Mouse (Mus musculus) liver, embryonic 12.5 days (tissue): ENCODE data around the gene Mettl9. TPM values are rescaled to one million over a fixed set of nuclear protein-coding genes. Genes with fewer than 3 reads are reported as not detected.

ENCODE experiments used
- ATAC-seq: fragments of 200-750 bp; cut with Nextera tagmentation; 2 replicates; pipeline ENCODE4 v1.8.0; 2017; ENCODE audit warnings: moderate number of reproducible peaks, mild to moderate bottlenecking, moderate library complexity
- H3K27ac ChIP-seq: fragments of 300-500 bp; sonication (generic); 2 replicates; pipeline ENCODE4 v1.5.1; 2016; ENCODE audit warnings: mild to moderate bottlenecking
- H3K27me3 ChIP-seq: fragments of 300-500 bp; sonication (generic); replicated peaks from 2 replicates; pipeline ENCODE4 v1.6.1; 2016; ENCODE audit warnings: mild to moderate bottlenecking, moderate library complexity
- H3K36me3 ChIP-seq: fragments of 300-500 bp; sonication (generic); 2 replicates; pipeline ENCODE4 v1.6.1; 2016; ENCODE audit warnings: mild to moderate bottlenecking, moderate library complexity
- H3K4me1 ChIP-seq: fragments of 300-500 bp; sonication (generic); 2 replicates; pipeline ENCODE4 v1.6.1; 2016
- H3K4me2 ChIP-seq: fragments of 300-500 bp; sonication (generic); 2 replicates; pipeline ENCODE4 v1.6.1; 2016; ENCODE audit warnings: mild to moderate bottlenecking, moderate library complexity
- H3K4me3 ChIP-seq: fragments of 300-500 bp; sonication (generic); 2 replicates; pipeline ENCODE4 v1.5.1; 2016; ENCODE audit warnings: mild to moderate bottlenecking, moderate library complexity
- H3K9ac ChIP-seq: fragments of 300-500 bp; sonication (generic); 2 replicates; pipeline ENCODE4 v1.6.1; 2016; ENCODE audit warnings: mild to moderate bottlenecking, moderate library complexity
- H3K9me3 ChIP-seq: fragments of 300-500 bp; sonication (generic); replicated peaks from 2 replicates; pipeline ENCODE4 v1.6.1; 2016; ENCODE audit warnings: mild to moderate bottlenecking, moderate library complexity
- WGBS: fragments of 180-500 bp; shearing (Covaris S2); methylation state at CpG from one replicate; pipeline ENCODE4 v1.1.7; 2016; ENCODE audit not compliant: insufficient replicate concordance; 5-methylcytosine and 5-hydroxymethylcytosine counted together
- polyA plus RNA-seq: library from polyadenylated mRNA; unstranded; fragments of >200 nt; fragmentation: Nextera tagmentation; extraction: Ambion mirVana; gene quantifications from 2 replicates; pipeline ENCODE4 v1.2.1, GENCODE M21; 2016

Gene Mettl9
- polyA plus RNA-seq, 1 experiment from 2014 or later, result 71.8 TPM

DNA sequence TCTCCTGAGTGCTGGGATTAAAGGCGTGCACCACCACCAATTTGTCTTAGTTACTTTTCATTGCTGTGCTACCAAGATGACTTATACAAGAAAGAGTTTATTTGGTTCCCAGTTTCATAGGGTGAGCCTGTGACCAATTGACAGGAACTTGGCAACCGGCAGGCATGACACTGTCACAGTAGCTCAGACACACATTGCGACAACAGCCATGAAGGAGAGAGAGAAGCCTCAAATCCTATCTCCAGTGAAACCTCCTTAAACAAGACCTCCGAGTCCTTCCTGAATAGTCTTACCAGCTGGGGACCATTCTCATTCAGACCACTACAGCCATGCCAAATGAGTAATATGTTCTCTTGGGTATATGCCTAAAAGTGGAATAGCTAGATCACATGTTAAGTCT is 18.8 kb downstream of the Mettl9 start:
- Histone ChIP-seq H3K4me3 (no peak overlapping the region), H3K4me2 (no peak overlapping the region), H3K9ac (no peak overlapping the region), H3K27ac (no peak overlapping the region), H3K27me3 (no peaks in the 10 kb centered on the region), H3K9me3 (no peaks in the 10 kb centered on the region), H3K4me1 (no peaks in the 10 kb centered on the region), H3K36me3 (peaks cover 81% of the 10 kb centered on the region)
- ATAC-seq, result no peak
- 79% methylated on average over 4 of the region's 4 CpGs for WGBS

DNA sequence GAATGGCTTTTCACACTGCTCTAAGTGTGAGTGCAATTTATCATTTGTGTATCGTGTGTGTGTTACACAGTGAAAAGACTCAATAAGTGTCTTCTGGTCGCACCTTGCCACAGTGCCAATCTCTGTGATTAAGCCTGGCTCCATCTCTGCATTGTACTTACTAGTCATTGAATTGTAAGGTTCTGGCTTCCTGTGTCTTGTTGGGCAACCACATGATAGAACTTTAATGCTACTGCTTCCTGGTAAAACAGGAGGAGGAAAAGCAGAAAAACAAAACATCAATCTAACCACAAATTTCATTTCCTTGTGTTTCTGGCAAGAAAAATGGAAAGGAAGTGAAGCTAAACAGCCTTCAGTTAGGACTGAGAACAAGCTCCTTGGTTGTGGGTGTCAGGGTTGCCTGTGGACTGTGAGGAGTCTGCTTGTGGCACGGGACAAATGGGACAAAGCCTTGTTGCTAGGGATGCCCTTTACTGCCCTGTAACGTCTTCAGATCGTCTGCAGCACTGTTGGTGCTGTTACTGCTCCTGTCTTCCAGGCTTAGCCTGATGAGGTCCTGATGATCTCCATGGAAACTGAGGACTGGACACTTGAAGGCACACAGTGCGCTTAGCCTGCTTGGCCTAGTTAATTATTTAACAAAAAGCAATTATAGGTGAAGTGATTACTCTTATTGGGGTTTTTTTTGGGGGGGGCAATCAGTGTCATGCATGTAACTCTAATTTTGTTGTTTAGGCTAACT is 25.4 kb downstream of the Mettl9 start:
- Histone ChIP-seq H3K36me3 (peaks cover 58% of the 10 kb centered on the region), H3K27me3 (no peaks in the 10 kb centered on the region), H3K9ac (no peak overlapping the region), H3K4me2 (no peak overlapping the region), H3K4me3 (no peak overlapping the region), H3K4me1 (no peaks in the 10 kb centered on the region), H3K9me3 (no peaks in the 10 kb centered on the region), H3K27ac (no peak overlapping the region)
- ATAC-seq, result no peak
- WGBS, result 72% methylated on average over 6 of the region's 6 CpGs

DNA sequence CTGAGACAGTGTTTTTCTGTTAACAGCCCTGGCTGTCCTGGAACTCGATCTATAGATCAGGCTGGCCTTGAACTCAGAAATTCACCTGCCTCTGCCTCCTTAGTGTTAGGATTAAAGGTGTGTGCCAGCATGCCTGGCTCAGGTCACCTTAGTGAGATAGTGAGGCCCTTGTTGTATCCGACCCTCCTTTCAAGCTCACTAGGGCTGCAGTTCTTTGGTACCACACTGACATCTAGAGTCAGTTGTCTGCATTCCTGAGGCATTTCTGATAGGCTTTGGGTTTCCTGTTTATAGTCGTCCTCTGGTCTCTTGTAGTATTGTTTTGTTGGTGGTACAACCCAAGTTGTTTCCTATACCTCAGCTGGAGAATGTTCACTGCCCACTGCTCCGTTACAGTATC is 30.1 kb downstream of the Mettl9 start:
- Histone ChIP-seq H3K4me3 (no peak overlapping the region), H3K27ac (no peak overlapping the region), H3K9me3 (no peaks in the 10 kb centered on the region), H3K4me2 (no peak overlapping the region), H3K36me3 (peaks cover 40% of the 10 kb centered on the region), H3K4me1 (no peaks in the 10 kb centered on the region), H3K27me3 (no peaks in the 10 kb centered on the region), H3K9ac (no peak overlapping the region; the same call in 1 of the 2 replicates)
- WGBS, result 52% methylated on average over 4 of the region's 4 CpGs
- ATAC-seq, result no peak

DNA sequence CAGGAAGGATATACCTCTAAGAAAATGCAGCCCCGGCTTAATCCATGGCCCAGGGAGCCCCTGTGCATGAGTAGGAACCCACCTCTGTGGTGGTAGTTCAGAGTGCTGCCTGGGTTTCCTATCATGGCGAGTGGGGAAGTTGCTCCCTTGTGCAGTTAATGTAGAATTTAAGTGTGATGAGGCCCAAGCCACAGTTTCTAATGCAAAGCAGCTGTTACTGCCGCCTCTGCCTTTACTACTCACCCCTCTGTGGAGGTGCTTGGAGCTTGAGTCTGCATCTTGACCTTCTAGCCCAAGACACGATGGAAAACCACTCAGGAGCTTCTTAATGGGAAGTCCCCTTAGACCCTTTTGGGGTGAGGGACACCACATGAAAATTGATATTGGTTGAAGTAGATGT is 37.0 kb downstream of the Mettl9 start:
- WGBS, result 78% methylated on average over 4 of the region's 4 CpGs
- no peaks in the 10 kb centered on the region for H3K4me1 ChIP-seq
- H3K36me3 ChIP-seq, result peaks cover 53% of the 10 kb centered on the region
- H3K27ac ChIP-seq, result no peak overlapping the region
- no peak overlapping the region for H3K9ac ChIP-seq
- H3K27me3 ChIP-seq, result no peaks in the 10 kb centered on the region
- no peak for ATAC-seq
- H3K9me3 ChIP-seq, result no peaks in the 10 kb centered on the region
- no peak overlapping the region for H3K4me3 ChIP-seq
- H3K4me2 ChIP-seq, result no peak overlapping the region

DNA sequence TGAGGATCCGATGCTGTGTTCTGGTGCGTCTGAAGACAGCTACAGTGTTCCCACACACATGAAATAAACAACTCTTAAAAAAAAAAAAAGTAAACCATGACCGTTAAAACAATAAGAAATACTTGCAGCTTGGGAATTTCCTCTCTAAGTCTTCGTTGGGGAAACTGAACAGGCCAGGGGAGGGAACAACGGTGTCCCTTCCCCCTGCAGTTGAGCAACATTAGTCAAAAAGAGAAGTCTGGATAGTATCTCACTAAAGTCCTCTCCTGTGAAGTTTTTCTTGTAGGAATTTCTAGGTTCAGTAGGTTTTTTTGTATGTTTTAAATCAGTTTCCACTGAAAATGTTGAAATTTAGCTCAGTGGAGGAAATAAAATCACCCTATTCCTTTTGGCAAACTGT is 38.3 kb downstream of the Mettl9 start:
- H3K36me3 ChIP-seq, result peaks cover 54% of the 10 kb centered on the region
- H3K4me1 ChIP-seq, result no peaks in the 10 kb centered on the region
- H3K9me3 ChIP-seq, result no peaks in the 10 kb centered on the region
- WGBS, result 66% methylated on average over 5 of the region's 5 CpGs
- no peaks in the 10 kb centered on the region for H3K27me3 ChIP-seq
- H3K27ac ChIP-seq, result no peak overlapping the region
- no peak overlapping the region for H3K4me2 ChIP-seq
- no peak for ATAC-seq
- H3K9ac ChIP-seq, result no peak overlapping the region
- no peak overlapping the region for H3K4me3 ChIP-seq

DNA sequence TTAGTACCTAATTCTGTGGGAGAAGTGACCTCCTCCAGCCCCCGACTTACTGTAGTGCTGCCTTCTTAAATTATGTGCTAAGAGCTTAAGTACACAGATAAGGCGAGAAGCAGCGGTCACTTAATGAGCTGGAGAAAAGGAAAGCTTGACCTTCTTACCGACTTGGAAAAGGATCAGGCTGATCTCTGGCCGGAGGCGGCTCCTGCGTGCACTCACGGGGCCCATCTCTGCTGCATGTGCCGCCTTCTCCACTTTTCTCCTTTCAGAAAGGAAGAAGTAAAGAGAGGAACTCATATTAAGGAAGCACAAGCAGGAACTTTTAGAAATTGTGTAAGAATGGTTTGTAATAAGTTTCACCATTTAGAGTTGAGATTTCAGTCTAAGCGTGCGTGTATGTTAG is 40.0 kb downstream of the Mettl9 start, which contains the start of gene Igsf6:
Igsf6 (minus strand) TSS at position 292 of the 400 bp plus-strand sequence.
- Histone ChIP-seq H3K4me2 (no peak within 1 kb of the TSS), H3K9ac (no peak within 1 kb of the TSS), H3K4me3 (0 out of 2 replicates have a peak within 1 kb of the TSS, but pooled peaks have one; percentile 2), H3K27ac (0 out of 2 replicates have a peak within 1 kb of the TSS, but pooled peaks have one; percentile 12), H3K27me3 (no peaks in the 10 kb centered on the region), H3K9me3 (no peaks in the 10 kb centered on the region), H3K4me1 (no peaks in the 10 kb centered on the region), H3K36me3 (peaks cover 58% of the 10 kb centered on the region)
- no peak for ATAC-seq
- 58% methylated on average over 11 of the region's 11 CpGs for WGBS

DNA sequence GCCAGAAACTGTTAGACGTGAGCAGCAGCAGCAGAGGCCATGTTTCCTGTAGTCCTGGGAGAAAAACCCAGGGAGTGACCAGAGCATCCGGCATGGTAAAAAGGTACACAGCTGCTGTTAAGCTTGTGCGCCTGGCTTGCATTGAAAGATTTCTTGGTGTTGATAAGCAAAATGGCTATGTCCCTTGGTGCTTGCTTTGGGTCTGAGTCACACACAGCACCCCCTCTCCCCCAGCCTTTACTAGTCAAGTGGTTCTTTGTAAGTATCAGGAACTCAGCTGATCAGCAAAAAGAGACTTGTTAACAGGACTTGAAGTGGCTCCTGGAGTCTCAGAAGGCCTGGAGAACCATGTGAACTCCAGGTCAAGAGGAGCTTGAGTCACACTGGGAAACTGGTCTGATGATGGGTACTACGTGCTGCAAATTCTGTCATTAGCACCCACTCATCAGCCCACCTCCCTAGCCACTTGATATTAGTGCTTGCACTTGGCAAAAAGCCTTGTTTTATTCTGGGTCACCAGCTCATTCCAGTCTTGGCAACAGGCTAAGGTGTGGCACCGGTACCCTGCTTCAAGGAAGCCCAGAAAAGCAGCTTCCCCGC is 40.7 kb downstream of the Mettl9 start:
- Histone ChIP-seq H3K4me2 (no peak overlapping the region), H3K9ac (no peak overlapping the region), H3K27ac (0 out of 2 replicates have a peak overlapping the region, but pooled peaks have one; percentile 12), H3K36me3 (peaks cover 54% of the 10 kb centered on the region), H3K27me3 (no peaks in the 10 kb centered on the region), H3K4me3 (no peak overlapping the region), H3K9me3 (no peaks in the 10 kb centered on the region), H3K4me1 (no peaks in the 10 kb centered on the region)
- WGBS, result 77% methylated on average over 6 of the region's 6 CpGs
- no peak for ATAC-seq

DNA sequence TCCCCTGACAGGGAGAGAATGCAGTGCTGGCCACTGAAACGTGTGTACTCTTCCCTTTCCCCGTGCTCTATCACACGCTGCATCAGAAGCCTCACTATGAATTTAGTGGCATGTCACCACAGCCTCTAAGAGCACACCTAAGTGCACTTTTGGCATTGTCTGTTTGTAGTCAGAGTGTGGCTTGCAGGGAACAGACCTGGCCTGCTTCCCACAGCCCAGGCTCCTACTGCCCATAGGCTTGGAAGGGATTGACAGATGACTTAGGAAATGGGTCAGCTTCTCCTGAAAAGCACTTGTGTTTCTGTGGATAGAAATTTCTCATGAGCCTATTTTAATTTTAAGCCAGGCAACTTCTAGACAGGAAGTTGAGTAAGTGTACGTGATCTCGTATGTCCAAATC is 41.2 kb downstream of the Mettl9 start:
- H3K27ac ChIP-seq, result no peak overlapping the region

DNA sequence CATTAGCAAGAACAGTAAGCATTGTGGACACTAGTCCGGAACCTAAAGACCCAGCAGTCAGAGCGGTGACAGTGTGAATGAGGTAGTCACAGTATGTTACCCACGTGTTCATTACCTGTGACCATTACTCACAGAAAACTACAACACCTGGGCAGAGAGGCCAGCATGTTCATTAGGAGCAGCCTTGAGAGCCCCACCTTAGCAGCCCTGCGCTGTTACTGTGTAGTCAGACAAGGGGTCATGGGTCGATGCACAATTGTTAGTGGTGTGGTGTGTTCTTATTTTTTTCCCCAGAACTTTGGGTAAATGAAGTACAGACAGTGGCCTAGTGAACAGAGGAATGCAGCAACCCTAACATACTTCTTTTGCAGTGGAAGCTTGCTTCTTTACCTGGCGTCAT is 43.1 kb downstream of the Mettl9 start:
- no peaks in the 10 kb centered on the region for H3K4me1 ChIP-seq
- peaks cover 40% of the 10 kb centered on the region for H3K36me3 ChIP-seq
- H3K4me3 ChIP-seq, result no peak overlapping the region
- no peak overlapping the region for H3K9ac ChIP-seq
- H3K27ac ChIP-seq, result no peak overlapping the region
- H3K27me3 ChIP-seq, result no peaks in the 10 kb centered on the region
- no peak overlapping the region for H3K4me2 ChIP-seq
- whole genome bisulfite sequencing, result 87% methylated on average over 6 of the region's 6 CpGs
- H3K9me3 ChIP-seq, result no peaks in the 10 kb centered on the region
- ATAC-seq, result no peak

More for the DNA sequence above, 41.2 kb downstream of the Mettl9 start:
- WGBS, result 75% methylated on average over 5 of the region's 5 CpGs
- Histone ChIP-seq H3K4me2 (no peak overlapping the region), H3K27me3 (no peaks in the 10 kb centered on the region), H3K9me3 (no peaks in the 10 kb centered on the region), H3K4me3 (no peak overlapping the region), H3K36me3 (peaks cover 49% of the 10 kb centered on the region), H3K9ac (no peak overlapping the region), H3K4me1 (no peaks in the 10 kb centered on the region)
- ATAC-seq, result no peak

DNA sequence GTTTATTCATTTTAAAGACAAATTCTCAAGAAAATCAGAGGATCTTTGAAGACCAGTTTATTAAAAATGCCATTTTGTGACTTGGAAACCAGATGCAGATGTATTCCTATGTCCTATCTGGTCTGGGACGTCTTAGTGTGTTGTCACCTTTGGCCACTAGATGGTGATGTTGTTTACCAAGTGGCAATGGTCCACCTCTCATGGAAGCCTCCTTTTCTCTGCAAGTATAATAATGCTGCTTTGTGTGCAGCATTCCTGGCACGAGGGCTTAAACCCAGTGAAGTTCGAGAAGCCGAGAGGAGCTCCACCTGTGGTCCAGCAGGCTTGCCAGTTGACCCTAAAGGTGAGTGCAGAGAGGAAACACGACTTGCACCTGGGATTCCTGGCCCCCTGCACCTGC is 43.6 kb downstream of the Mettl9 start:
- Histone ChIP-seq H3K27ac (no peak overlapping the region), H3K27me3 (no peaks in the 10 kb centered on the region), H3K9ac (no peak overlapping the region), H3K9me3 (no peaks in the 10 kb centered on the region), H3K4me2 (no peak overlapping the region), H3K4me3 (no peak overlapping the region), H3K4me1 (no peaks in the 10 kb centered on the region), H3K36me3 (peaks cover 40% of the 10 kb centered on the region)
- WGBS, result 51% methylated on average over 5 of the region's 5 CpGs
- no peak for ATAC-seq

DNA sequence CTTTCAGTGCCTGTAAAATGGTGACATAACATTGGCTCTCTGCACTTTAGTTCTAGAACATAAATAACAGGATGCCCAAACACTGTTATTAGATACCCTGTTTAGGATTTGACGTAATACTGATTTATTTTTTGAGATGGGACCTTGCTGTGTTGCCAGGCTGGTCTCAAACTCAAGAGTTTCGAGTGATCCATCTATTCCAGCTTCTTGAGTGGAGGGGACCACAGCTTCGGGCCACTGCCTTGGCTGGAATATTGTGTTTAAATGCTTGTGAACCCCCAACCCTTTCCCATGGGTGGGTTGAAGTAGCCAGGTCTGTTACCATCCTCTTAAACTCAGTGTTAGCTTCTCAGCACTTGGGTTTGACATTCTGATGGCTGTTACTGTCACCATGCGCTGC is 47.1 kb downstream of the Mettl9 start, which contains the start of gene Otoa:
Otoa (plus strand) TSS at position 301 of the 400 bp plus-strand sequence.
- WGBS, result 73% methylated on average over 4 of the region's 4 CpGs
- Histone ChIP-seq H3K4me2 (no peak within 1 kb of the TSS), H3K9ac (no peak within 1 kb of the TSS), H3K36me3 (peaks cover 21% of the 10 kb centered on the region), H3K4me1 (no peaks in the 10 kb centered on the region), H3K4me3 (no peak within 1 kb of the TSS), H3K27ac (no peak within 1 kb of the TSS), H3K27me3 (no peaks in the 10 kb centered on the region), H3K9me3 (no peaks in the 10 kb centered on the region)
- ATAC-seq, result no peak

DNA sequence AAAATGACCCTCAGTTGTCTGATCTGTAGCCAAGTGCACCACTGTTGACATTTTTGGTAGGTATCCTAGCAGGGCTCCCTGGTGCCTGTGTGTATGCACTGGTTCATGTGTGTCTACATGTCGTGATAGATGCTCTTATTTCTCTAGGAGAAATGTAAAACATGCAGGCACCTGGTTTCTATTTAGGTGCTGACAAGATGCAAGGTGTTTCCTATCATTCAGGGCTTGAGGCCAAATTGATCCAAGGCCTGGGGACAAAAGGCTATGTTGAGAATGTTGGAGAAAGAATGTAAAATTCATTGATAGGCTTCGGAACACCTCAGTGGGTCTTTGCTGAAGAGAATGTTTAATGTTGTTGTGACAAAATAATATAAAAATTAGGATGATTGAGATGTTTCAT is 47.6 kb downstream of the Mettl9 start:
- H3K9ac ChIP-seq, result no peak overlapping the region
- H3K27me3 ChIP-seq, result no peaks in the 10 kb centered on the region
- 71% methylated on average over 2 of the region's 2 CpGs for WGBS
- no peak overlapping the region for H3K4me2 ChIP-seq
- no peak overlapping the region for H3K27ac ChIP-seq
- H3K4me3 ChIP-seq, result no peak overlapping the region
- H3K4me1 ChIP-seq, result no peaks in the 10 kb centered on the region
- no peak for ATAC-seq
- H3K9me3 ChIP-seq, result no peaks in the 10 kb centered on the region
- H3K36me3 ChIP-seq, result peaks cover 18% of the 10 kb centered on the region
